Mouse (Mus musculus): ENCODE results near the gene Fam166b. TPM values are rescaled to one million over a fixed set of nuclear protein-coding genes. Genes with fewer than 3 reads are reported as not detected.

Gene Fam166b
- polyA plus RNA-seq, 1 experiment from 2014 or later, result 0.28 TPM

DNA sequence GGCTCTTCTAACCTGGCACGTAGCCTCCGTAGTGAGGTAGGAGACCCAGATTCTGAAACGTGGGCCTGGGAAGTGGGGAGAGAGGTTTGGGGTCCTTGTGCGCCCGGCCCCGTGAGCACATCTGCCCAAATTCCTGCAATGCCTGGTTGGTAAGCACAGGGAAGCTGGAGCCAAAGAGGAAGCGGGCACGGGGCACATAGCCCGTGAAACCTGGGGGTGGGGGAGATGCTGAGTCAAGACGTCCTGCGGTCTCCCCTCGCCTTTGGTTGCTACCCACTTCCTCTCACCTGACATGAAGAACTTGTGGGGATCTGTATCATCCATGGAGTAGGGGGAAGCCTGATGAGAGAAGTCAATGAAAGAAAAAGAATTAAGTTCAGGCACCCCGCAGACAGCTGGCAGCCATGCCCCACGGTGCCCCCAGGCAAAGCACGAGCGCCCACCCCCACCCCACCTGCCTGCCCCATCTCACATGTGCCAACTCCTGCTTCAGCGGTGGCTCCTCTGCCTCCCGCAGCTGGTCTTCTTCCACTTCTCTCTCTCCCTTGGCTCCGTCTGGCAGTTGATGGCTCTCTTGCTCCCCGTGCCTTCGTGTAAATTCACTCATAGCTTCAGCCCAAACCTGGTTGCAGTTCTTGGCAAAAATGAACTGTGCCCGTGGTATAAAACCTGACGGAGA is 1.3 kb downstream of the Fam166b start:
- Histone ChIP-seq H3K9ac (replicated peaks) (no peak overlapping the region), H3K27me3 (peaks cover 76% of the 10 kb centered on the region), H3K9me3 (no peaks in the 10 kb centered on the region), H3K27ac (replicated peaks) (no peak overlapping the region), H3K4me2 (replicated peaks) (no peak overlapping the region), H3K36me3 (peaks cover 41% of the 10 kb centered on the region), H3K4me1 (peaks cover 31% of the 10 kb centered on the region), H3K4me3 (no peak overlapping the region)
- 22% methylated on average over 23 of the region's 23 CpGs for WGBS
- no peak for ATAC-seq (ENCODE audit: low FRiP score, low read depth)

DNA sequence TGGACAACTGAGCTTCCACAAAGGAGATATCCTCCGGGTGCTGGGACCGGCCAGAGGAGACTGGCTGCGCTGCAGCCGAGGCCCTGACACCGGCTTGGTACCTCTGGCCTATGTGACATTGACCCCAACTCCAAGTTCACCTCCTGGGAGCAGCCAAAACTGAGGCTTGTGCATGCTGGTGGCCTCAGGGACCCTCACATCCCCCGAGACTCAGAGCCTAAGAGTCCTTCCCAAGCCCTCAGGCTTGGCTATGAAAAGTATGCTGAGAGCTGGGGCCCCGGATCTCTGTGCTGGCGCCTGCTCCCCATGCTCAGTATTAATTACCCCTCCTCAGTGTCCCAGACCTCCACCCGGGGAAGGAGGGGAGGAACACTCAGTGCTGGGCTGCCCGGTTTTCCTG is 2.4 kb downstream of the Fam166b start:
- no peak for ATAC-seq (ENCODE audit: low FRiP score, low read depth)
- WGBS, result 52% methylated on average over 10 of the region's 10 CpGs
- Histone ChIP-seq H3K36me3 (peaks cover 53% of the 10 kb centered on the region), H3K4me2 (replicated peaks) (no peak overlapping the region), H3K9ac (replicated peaks) (no peak overlapping the region), H3K27me3 (peaks cover 84% of the 10 kb centered on the region), H3K4me3 (no peak overlapping the region), H3K27ac (replicated peaks) (no peak overlapping the region), H3K9me3 (no peaks in the 10 kb centered on the region), H3K4me1 (peaks cover 31% of the 10 kb centered on the region)

DNA sequence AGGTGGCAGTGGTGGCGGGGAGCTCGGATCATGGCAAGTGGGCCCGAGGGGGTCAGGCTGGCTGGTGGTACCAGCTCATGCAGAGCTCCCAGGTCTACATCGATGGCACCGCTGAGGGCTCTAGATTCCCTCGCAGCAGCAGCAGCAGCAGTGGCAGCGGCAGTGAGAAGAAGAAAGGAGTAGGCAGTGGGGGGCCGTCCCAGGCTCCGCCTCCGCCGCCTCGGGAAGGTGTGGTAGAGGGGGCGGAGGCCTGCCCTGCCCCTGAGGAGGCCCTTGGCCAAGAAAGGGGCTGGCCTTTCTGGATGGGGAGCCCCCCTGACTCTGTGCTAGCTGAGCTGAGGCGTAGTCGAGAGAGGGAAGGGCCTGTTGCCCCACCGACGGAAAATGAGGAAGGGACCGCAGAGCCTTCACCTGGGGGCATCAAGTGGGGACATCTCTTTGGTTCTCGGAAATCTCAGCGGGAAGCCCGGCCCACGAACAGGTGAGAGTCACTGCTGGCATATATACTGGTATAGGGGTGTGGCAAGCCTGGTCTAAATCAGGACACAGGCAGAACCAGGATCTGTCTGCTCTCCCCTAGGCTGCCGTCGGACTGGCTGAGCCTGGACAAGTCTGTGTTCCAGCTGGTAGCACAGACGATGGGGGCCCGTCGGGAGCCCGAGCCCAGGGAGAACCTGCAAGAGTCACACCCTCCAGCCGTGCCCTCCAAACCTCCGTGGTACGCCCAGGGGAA is 3.1 kb downstream of the Fam166b start:
- no peak for ATAC-seq (ENCODE audit: low FRiP score, low read depth)
- no peak overlapping the region for H3K27ac ChIP-seq (replicated peaks)
- H3K4me1 ChIP-seq, result peaks cover 31% of the 10 kb centered on the region
- peaks cover 56% of the 10 kb centered on the region for H3K36me3 ChIP-seq
- peaks cover 84% of the 10 kb centered on the region for H3K27me3 ChIP-seq
- WGBS, result 20% methylated on average over 31 of the region's 31 CpGs
- peak overlapping the region; percentile 41 for H3K9ac ChIP-seq (replicated peaks)
- no peak overlapping the region; the same call in 1 of the 2 replicates for H3K4me3 ChIP-seq
- peak overlapping the region; percentile 19 for H3K4me2 ChIP-seq (replicated peaks)
- H3K9me3 ChIP-seq, result no peaks in the 10 kb centered on the region

DNA sequence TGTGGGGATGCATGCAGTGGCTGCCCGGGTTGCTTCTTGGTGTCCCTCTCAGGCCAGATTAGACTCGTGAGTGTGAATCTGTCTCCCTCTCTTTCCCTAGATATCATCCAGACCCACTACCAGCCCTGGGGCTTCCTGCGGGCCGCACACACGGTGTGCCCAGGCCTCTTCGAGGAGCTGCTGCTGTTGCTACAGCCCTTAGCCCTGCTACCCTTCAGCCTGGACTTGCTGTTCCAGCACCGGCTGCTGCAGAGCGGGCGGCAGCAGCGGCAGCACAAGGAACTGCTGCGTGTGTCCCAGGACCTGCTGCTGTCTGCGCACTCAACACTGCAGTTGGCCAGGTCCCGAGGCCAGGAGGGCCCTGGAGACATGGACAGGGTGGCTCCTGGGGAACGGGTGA is 3.7 kb downstream of the Fam166b start:
- no peak for ATAC-seq (ENCODE audit: low FRiP score, low read depth)
- 24% methylated on average over 14 of the region's 14 CpGs for WGBS
- peaks cover 56% of the 10 kb centered on the region for H3K36me3 ChIP-seq
- H3K9me3 ChIP-seq, result no peaks in the 10 kb centered on the region
- H3K4me2 ChIP-seq (replicated peaks), result peak overlapping the region; percentile 19
- peaks cover 80% of the 10 kb centered on the region for H3K27me3 ChIP-seq
- peak overlapping the region; percentile 41 for H3K9ac ChIP-seq (replicated peaks)
- no peak overlapping the region; the same call in 1 of the 2 replicates for H3K4me3 ChIP-seq
- peaks cover 32% of the 10 kb centered on the region for H3K4me1 ChIP-seq
- H3K27ac ChIP-seq (replicated peaks), result no peak overlapping the region

DNA sequence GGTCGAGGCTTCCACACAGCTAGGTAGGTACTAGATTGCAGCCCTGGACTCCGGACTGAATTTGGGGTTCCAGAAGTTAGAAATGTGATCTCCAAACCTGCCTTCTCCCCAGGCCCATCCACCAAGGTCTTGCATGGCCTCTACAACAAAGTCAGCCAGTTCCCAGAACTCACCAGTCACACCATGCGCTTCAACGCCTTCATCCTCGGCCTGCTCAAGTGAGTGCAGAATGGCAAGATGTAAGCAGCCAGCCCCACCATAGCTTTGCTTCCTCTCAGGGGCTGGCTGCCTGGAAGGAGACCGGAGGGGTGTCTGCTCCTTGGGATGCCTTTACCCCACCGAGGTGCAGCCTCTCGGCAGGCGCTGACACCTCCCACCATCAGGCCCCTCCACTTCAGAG is 4.9 kb downstream of the Fam166b start:
- H3K36me3 ChIP-seq, result peaks cover 56% of the 10 kb centered on the region
- WGBS, result 90% methylated on average over 9 of the region's 9 CpGs
- H3K27ac ChIP-seq (replicated peaks), result no peak overlapping the region
- peaks cover 72% of the 10 kb centered on the region for H3K27me3 ChIP-seq
- H3K9me3 ChIP-seq, result no peaks in the 10 kb centered on the region
- H3K4me2 ChIP-seq (replicated peaks), result no peak overlapping the region
- peaks cover 34% of the 10 kb centered on the region for H3K4me1 ChIP-seq
- H3K4me3 ChIP-seq, result no peak overlapping the region
- ATAC-seq (ENCODE audit: low FRiP score, low read depth), result no peak
- no peak overlapping the region for H3K9ac ChIP-seq (replicated peaks)

DNA sequence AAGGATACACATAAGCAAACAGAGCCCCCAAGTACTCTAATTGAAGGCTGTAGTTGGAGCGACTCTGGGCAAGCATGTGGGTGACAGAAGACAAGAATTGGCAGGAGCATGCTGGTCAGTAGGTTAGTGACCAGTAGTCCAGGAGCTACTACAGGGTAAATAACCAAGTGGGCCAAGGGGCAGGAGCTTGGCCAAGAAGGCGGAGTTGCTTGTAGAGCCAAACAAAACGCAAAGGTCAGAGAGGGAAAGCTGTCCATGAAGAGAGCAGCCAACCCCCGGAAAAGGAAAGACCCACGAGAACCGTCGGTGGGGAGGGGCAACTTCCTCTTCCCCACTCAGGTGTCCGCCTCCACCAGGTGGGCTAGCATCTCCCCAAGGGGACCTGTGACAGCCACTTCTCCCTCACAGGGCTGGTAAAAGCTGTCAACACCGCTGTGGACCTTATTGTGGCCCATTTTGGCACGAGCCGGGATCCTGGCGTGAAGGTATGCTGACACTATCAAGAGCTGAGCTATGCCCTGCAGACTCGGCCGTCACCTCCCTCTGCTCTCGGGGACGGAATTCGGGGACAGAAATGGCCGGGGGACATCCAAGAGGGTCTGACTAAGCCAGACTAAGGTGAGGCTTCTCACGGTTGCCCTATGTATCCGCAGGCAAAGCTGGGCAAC is 5.5 kb downstream of the Fam166b start:
- H3K4me2 ChIP-seq (replicated peaks), result no peak overlapping the region
- H3K27me3 ChIP-seq, result peaks cover 66% of the 10 kb centered on the region
- H3K27ac ChIP-seq (replicated peaks), result no peak overlapping the region
- peaks cover 30% of the 10 kb centered on the region for H3K4me1 ChIP-seq
- H3K9me3 ChIP-seq, result no peaks in the 10 kb centered on the region
- 93% methylated on average over 20 of the region's 20 CpGs for WGBS
- peaks cover 56% of the 10 kb centered on the region for H3K36me3 ChIP-seq
- no peak for ATAC-seq (ENCODE audit: low FRiP score, low read depth)
- no peak overlapping the region for H3K9ac ChIP-seq (replicated peaks)
- no peak overlapping the region for H3K4me3 ChIP-seq

DNA sequence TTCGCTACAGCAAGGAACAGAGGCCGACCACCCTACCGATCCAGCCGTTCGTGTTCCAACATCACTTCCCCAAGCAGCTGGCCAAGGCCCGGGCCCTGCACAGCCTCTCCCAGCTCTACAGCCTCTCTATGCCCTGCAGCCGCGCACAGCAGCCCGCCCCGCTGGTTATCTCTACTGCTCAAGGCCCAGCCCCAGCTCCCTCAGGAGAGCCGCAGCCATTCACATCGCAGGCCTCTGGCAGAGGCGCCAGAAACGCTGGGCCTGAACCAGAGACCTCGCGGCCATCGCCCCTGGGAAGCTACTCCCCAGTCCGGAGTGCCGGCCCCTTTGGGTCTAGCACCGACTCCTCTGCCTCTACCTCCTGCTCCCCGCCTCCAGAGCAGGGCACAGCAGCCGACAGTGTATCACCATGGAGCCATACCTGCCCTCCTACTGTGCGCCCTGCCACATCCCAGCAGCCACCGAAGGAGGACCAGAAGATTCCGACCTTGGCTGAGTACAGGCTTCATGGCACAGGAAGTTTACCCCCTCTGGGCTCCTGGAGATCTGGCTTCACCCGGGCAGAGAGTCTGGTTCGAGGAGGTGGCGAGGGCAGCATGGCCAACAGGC is 7.2 kb downstream of the Fam166b start:
- Histone ChIP-seq H3K27me3 (peaks cover 49% of the 10 kb centered on the region), H3K4me1 (peaks cover 20% of the 10 kb centered on the region), H3K27ac (replicated peaks) (no peak overlapping the region), H3K36me3 (peaks cover 69% of the 10 kb centered on the region), H3K9me3 (no peaks in the 10 kb centered on the region), H3K4me3 (no peak overlapping the region), H3K9ac (replicated peaks) (no peak overlapping the region), H3K4me2 (replicated peaks) (no peak overlapping the region)
- no peak for ATAC-seq (ENCODE audit: low FRiP score, low read depth)
- 83% methylated on average over 28 of the region's 28 CpGs for WGBS

DNA sequence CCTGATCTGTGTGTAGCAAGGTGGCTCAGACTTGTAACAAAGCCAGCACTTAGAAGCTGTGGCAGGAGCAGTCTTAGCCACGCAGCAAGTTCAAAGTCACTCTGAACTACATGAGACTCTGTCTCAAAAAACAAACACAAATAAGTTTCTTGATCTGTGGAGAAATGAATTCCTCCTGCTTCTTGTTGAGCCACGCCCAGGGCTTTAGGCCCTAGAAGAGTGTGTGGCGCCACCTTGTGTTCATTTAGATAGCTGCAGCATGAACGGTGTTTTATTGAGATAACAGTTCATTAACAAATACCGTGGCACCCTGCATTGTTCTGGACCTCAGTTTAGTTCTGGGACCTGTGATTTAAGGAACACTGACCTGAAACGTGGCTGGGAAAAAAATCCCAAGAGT is 8.6 kb downstream of the Fam166b start:
- Histone ChIP-seq H3K27me3 (peaks cover 35% of the 10 kb centered on the region), H3K27ac (replicated peaks) (no peak overlapping the region), H3K9ac (replicated peaks) (no peak overlapping the region), H3K4me3 (no peak overlapping the region), H3K4me1 (peaks cover 11% of the 10 kb centered on the region), H3K36me3 (peaks cover 69% of the 10 kb centered on the region), H3K9me3 (no peaks in the 10 kb centered on the region), H3K4me2 (replicated peaks) (no peak overlapping the region)
- 6% methylated on average over 6 of the region's 6 CpGs for WGBS
- ATAC-seq (ENCODE audit: low FRiP score, low read depth), result no peak

DNA sequence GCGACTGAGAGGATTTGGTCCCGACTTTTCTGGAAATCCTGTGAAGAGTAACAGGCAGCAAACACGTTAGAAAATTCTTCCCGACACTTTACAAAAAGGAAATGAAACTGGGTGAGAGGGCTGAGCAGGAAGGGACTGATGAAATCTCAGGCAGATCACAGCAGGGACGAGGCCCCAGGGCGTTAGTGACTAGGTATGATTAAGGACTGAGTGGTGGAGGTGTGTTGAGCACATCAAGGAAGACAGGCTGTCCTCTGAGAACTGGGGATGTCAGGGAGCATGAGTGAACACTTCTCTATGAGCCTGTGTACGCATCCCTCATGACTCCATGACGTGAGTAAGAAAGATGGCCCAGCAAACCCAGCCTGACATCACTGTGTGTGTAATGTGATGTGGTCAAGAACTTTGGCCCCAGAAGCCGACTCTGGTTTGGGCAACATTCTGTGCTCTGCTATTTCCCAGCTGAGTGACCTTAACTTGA is 9.1 kb downstream of the Fam166b start:
- WGBS, result 75% methylated on average over 9 of the region's 9 CpGs
- peaks cover 69% of the 10 kb centered on the region for H3K36me3 ChIP-seq
- H3K9me3 ChIP-seq, result no peaks in the 10 kb centered on the region
- H3K9ac ChIP-seq (replicated peaks), result no peak overlapping the region
- 0 out of 2 replicates have a peak, but pooled peaks cover 7% of the 10 kb centered on the region for H3K4me1 ChIP-seq
- H3K27ac ChIP-seq (replicated peaks), result no peak overlapping the region
- no peak for ATAC-seq (ENCODE audit: low FRiP score, low read depth)
- H3K27me3 ChIP-seq, result peaks cover 30% of the 10 kb centered on the region
- no peak overlapping the region for H3K4me2 ChIP-seq (replicated peaks)
- no peak overlapping the region for H3K4me3 ChIP-seq

DNA sequence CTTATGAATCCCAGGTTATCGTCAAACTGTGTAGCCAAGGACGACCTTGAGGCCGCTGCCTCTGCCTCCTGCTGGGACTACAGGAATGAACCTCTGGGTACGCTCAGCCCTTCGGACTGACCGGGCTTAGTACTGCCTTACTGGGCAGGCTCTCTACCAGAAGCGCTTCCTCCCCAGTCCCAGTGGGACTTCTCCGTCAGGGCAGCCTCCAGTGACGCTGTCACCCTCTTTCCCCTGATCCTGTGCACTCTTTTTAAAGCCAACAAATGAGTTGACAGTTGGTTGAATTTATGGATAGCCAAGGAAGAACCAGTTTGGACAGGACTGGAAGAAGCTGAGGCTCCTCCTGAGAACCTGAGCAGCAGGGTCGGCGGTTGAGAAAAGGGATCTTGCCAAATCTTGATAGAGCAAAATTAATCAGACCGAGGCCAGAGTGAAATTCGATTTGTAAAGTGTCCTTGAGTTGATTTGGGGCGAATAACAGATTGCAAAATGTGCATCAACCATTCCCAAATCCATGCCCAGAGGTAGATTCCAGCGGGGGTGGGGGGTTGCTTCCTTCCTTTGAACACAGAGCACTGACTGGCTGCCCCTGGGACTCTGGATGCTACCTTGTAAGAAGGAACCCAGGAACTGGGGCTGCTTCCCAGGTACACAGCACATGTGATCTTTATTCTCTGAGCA is 9.8 kb downstream of the Fam166b start:
- Histone ChIP-seq H3K9me3 (no peaks in the 10 kb centered on the region), H3K4me3 (no peak overlapping the region), H3K4me2 (replicated peaks) (no peak overlapping the region), H3K36me3 (peaks cover 69% of the 10 kb centered on the region), H3K27ac (replicated peaks) (no peak overlapping the region), H3K27me3 (peaks cover 23% of the 10 kb centered on the region), H3K4me1 (0 out of 2 replicates have a peak, but pooled peaks cover 7% of the 10 kb centered on the region), H3K9ac (replicated peaks) (no peak overlapping the region)
- WGBS, result 64% methylated on average over 15 of the region's 15 CpGs
- ATAC-seq (ENCODE audit: low FRiP score, low read depth), result no peak

DNA sequence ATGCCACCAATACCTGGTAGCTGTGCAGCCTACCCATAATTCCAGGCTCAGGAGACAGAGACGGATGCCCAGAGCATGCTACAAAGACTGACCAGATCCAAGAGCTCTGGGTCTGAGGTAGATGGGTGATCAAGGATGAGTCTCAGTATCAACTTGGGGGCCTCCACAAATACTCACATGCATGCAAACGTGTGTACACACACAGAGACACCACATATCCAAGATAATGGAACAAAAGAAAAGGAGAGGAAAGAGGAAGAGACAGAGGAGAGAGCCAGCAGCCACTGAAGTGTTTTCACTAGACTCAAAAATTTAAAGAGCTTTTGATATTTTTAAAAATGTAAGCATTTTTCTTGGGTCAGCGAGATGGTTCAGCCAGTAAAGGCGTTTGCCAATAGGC is 10.5 kb downstream of the Fam166b start:
- ATAC-seq (ENCODE audit: low FRiP score, low read depth), result no peak
- Histone ChIP-seq H3K4me1 (0 out of 2 replicates have a peak, but pooled peaks cover 7% of the 10 kb centered on the region), H3K36me3 (peaks cover 65% of the 10 kb centered on the region), H3K4me2 (replicated peaks) (no peak overlapping the region), H3K27ac (replicated peaks) (no peak overlapping the region), H3K9ac (replicated peaks) (no peak overlapping the region), H3K4me3 (no peak overlapping the region), H3K27me3 (peaks cover 16% of the 10 kb centered on the region), H3K9me3 (no peaks in the 10 kb centered on the region)
- 77% methylated on average over 4 of the region's 4 CpGs for WGBS

All from midbrain, embryonic 12.5 days (tissue).